Mouse (Mus musculus) layer of hippocampus, adult 9-11 months (tissue): ENCODE results near the gene Kdm4c.
"Not testable (repeated sequence)": the region's sequence is repeated elsewhere in the genome, so short reads cannot be mapped to it uniquely, and the experiment has no call there.

ENCODE experiments used
- DNase-seq: peaks from one replicate; pipeline ENCODE4 v3.0.0; 2022

Gene Kdm4c

GRCm38 (mm10) chr4:74315388-74315787, 73.1 kb downstream of the Kdm4c start:
- DNase-seq, result no peak

GRCm38 (mm10) chr4:74319313-74319712, 77.0 kb downstream of the Kdm4c start:
- DNase-seq, result no peak

GRCm38 (mm10) chr4:74357479-74357878, 115.2 kb downstream of the Kdm4c start:
- DNase-seq, result no peak

GRCm38 (mm10) chr4:74360274-74360673, 118.0 kb downstream of the Kdm4c start:
- no peak for DNase-seq

- DNase-seq, result no peak
These were observed 144.3 kb downstream of the Kdm4c start for GRCm38 (mm10) chr4:74386583-74386982.

GRCm38 (mm10) chr4:74393162-74393561, 150.9 kb downstream of the Kdm4c start:
- DNase-seq, result no peak

GRCm38 (mm10) chr4:74396562-74396961, 154.3 kb downstream of the Kdm4c start:
- no peak for DNase-seq

- DNase-seq, result not testable (repeated sequence)
These were observed 159.5 kb downstream of the Kdm4c start for GRCm38 (mm10) chr4:74401617-74402313.

- DNase-seq, result no peak
These were observed 166.4 kb downstream of the Kdm4c start for GRCm38 (mm10) chr4:74408731-74409130.

- no peak for DNase-seq
These were observed 177.5 kb downstream of the Kdm4c start for GRCm38 (mm10) chr4:74419794-74420193.
